Mouse (Mus musculus) MEL (cell line): ENCODE results near the gene Selenon. TPM values are rescaled to one million over a fixed set of nuclear protein-coding genes. Genes with fewer than 3 reads are reported as not detected.

ENCODE experiments used
- DNase-seq: peaks from one replicate; pipeline ENCODE4 v3.0.0; 2011; ENCODE audit warnings: low read depth, low spot score
- H3K27ac ChIP-seq: 2 replicates; pipeline ENCODE4 v1.5.1; 2012; ENCODE audit warnings: low read depth, mild to moderate bottlenecking, control low read depth, low read length, moderate library complexity; ENCODE audit not compliant: control insufficient read depth
- H3K27me3 ChIP-seq, 2 experiments: fragments of 150-350 bp in 1 of 2; sonication (generic) in 1 of 2; 2 replicates each; pipeline ENCODE4 v1.6.1; 2012; ENCODE audit warnings: low read length in 2 of 2, mild to moderate bottlenecking in 2 of 2, improper control_type of control experiment in 1 of 2, moderate library complexity in 1 of 2; ENCODE audit not compliant: insufficient read depth in 2 of 2, control insufficient read depth in 1 of 2
- H3K36me3 ChIP-seq, 2 experiments: 2 replicates each; pipeline ENCODE4 v1.6.1; 2012 to 2014; ENCODE audit warnings: low read length in 2 of 2, improper control_type of control experiment in 1 of 2, inconsistent platforms in 1 of 2, mild to moderate bottlenecking in 1 of 2; ENCODE audit not compliant: insufficient read depth in 2 of 2, control insufficient read depth in 1 of 2
- H3K4me1 ChIP-seq, 2 experiments: fragments of 150-350 bp in 1 of 2; sonication (generic) in 1 of 2; 2 replicates each; pipeline ENCODE4 v1.6.1; 2012; ENCODE audit warnings: low read length in 2 of 2, improper control_type of control experiment in 1 of 2, mild to moderate bottlenecking in 1 of 2; ENCODE audit not compliant: insufficient read depth in 2 of 2, control insufficient read depth in 1 of 2
- H3K4me3 ChIP-seq, 2 experiments: fragments of 150-350 bp in 1 of 2; sonication (generic) in 1 of 2; 2 replicates each; pipeline ENCODE4 v1.5.1; 2012; ENCODE audit warnings: low read depth in 2 of 2, low read length in 2 of 2, mild to moderate bottlenecking in 2 of 2, moderate library complexity in 2 of 2, control low read depth in 1 of 2, improper control_type of control experiment in 1 of 2; ENCODE audit not compliant: control insufficient read depth in 1 of 2, insufficient read depth in 1 of 2
- H3K79me2 ChIP-seq: 2 replicates; pipeline ENCODE4 v1.6.1; 2012; ENCODE audit warnings: mild to moderate bottlenecking, low read length, moderate library complexity; ENCODE audit not compliant: control insufficient read depth, poor library complexity, insufficient read depth
- H3K9ac ChIP-seq: 2 replicates; pipeline ENCODE4 v1.6.1; 2012; ENCODE audit warnings: low read depth, mild to moderate bottlenecking, control low read depth, low read length, moderate library complexity; ENCODE audit not compliant: control insufficient read depth, poor library complexity, severe bottlenecking
- H3K9me3 ChIP-seq: fragments of 150-350 bp; sonication (generic); replicated peaks from 2 replicates; pipeline ENCODE4 v1.6.1; 2012; ENCODE audit warnings: mild to moderate bottlenecking, low read length, improper control_type of control experiment, moderate library complexity; ENCODE audit not compliant: insufficient read depth
- BHLHE40 ChIP-seq: IDR thresholded peaks from 2 replicates; pipeline ENCODE4 v1.6.1; 2012; ENCODE audit warnings: low read depth, mild to moderate bottlenecking, inconsistent platforms, low read length, improper control_type of control experiment, borderline replicate concordance
- CHD1 ChIP-seq: IDR thresholded peaks from 2 replicates; pipeline ENCODE4 v1.6.1; 2012; ENCODE audit warnings: low read depth, mild to moderate bottlenecking, inconsistent platforms, low read length, improper control_type of control experiment
- CHD2 ChIP-seq: IDR thresholded peaks from 2 replicates; pipeline ENCODE4 v1.6.1; 2011; ENCODE audit warnings: low read length, improper control_type of control experiment
- CTCF ChIP-seq, 3 experiments: IDR thresholded peaks in 2 of 3; conservative IDR thresholded peaks in 1 of 3; 2 replicates each; pipeline ENCODE4 v1.5.1; 2011 to 2012; ENCODE audit warnings: low read length in 3 of 3, low read depth in 2 of 3, mild to moderate bottlenecking in 2 of 3, improper control_type of control experiment in 1 of 3, inconsistent platforms in 1 of 3, mixed read lengths in 1 of 3, moderate library complexity in 1 of 3; ENCODE audit not compliant: control insufficient read depth in 1 of 3, insufficient read depth in 1 of 3, poor library complexity in 1 of 3, severe bottlenecking in 1 of 3
- E2F4 ChIP-seq: IDR thresholded peaks from 2 replicates; pipeline ENCODE4 v1.6.1; 2011; ENCODE audit warnings: low read depth, low read length, improper control_type of control experiment, borderline replicate concordance
- ELF1 ChIP-seq: IDR thresholded peaks from 2 replicates; pipeline ENCODE4 v1.6.1; 2014; ENCODE audit warnings: low read depth, mild to moderate bottlenecking, inconsistent platforms, low read length, improper control_type of control experiment, moderate library complexity
- ETS1 ChIP-seq: IDR thresholded peaks from 2 replicates; pipeline ENCODE4 v1.6.1; 2012; ENCODE audit warnings: low read depth, mild to moderate bottlenecking, inconsistent platforms, low read length, improper control_type of control experiment, moderate library complexity
- GABPA ChIP-seq: IDR thresholded peaks from 2 replicates; pipeline ENCODE4 v1.6.1; 2012; ENCODE audit warnings: low read depth, mild to moderate bottlenecking, inconsistent platforms, low read length, improper control_type of control experiment, moderate library complexity
- GATA1 ChIP-seq: IDR thresholded peaks from 2 replicates; pipeline ENCODE4 v1.6.1; 2011; ENCODE audit warnings: low read depth, low read length, improper control_type of control experiment
- HCFC1 ChIP-seq: IDR thresholded peaks from 2 replicates; pipeline ENCODE4 v1.6.1; 2012; ENCODE audit warnings: low read depth, mild to moderate bottlenecking, inconsistent platforms, low read length, improper control_type of control experiment, moderate library complexity
- JUND ChIP-seq: IDR thresholded peaks from 2 replicates; pipeline ENCODE4 v1.6.1; 2011; ENCODE audit warnings: low read depth, mild to moderate bottlenecking, improper control_type of control experiment, low read length
- KAT2A ChIP-seq: conservative IDR thresholded peaks from 2 replicates; pipeline ENCODE4 v1.6.1; 2012; ENCODE audit warnings: low read depth, low read length, improper control_type of control experiment, inconsistent platforms
- MAFK ChIP-seq: IDR thresholded peaks from 2 replicates; pipeline ENCODE4 v1.6.1; 2011; ENCODE audit warnings: low read depth, mild to moderate bottlenecking, low read length, improper control_type of control experiment, borderline replicate concordance
- MAX ChIP-seq: IDR thresholded peaks from 2 replicates; pipeline ENCODE4 v1.6.1; 2011; ENCODE audit warnings: low read length, improper control_type of control experiment
- MAZ ChIP-seq: IDR thresholded peaks from 2 replicates; pipeline ENCODE4 v1.6.1; 2012; ENCODE audit warnings: low read depth, mild to moderate bottlenecking, inconsistent platforms, low read length, improper control_type of control experiment
- MEF2A ChIP-seq: IDR thresholded peaks from 2 replicates; pipeline ENCODE4 v1.6.1; 2014; ENCODE audit warnings: low read depth, mild to moderate bottlenecking, inconsistent platforms, low read length, improper control_type of control experiment; ENCODE audit not compliant: poor library complexity, insufficient replicate concordance, severe bottlenecking; ENCODE audit errors: extremely low read depth
- MXI1 ChIP-seq: IDR thresholded peaks from 2 replicates; pipeline ENCODE4 v1.6.1; 2011; ENCODE audit warnings: mild to moderate bottlenecking, low read depth, low read length, improper control_type of control experiment
- MYB ChIP-seq: IDR thresholded peaks from 2 replicates; pipeline ENCODE4 v1.6.1; 2011; ENCODE audit warnings: mild to moderate bottlenecking, low read depth, low read length, improper control_type of control experiment
- MYC ChIP-seq: IDR thresholded peaks from 2 replicates; pipeline ENCODE4 v1.6.1; 2011; ENCODE audit warnings: low read depth, mild to moderate bottlenecking, low read length, improper control_type of control experiment, moderate library complexity
- NELFE ChIP-seq: IDR thresholded peaks from 2 replicates; pipeline ENCODE4 v1.6.1; 2011; ENCODE audit warnings: low read depth, low read length, improper control_type of control experiment
- NRF1 ChIP-seq: IDR thresholded peaks from 2 replicates; pipeline ENCODE4 v1.6.1; 2014; ENCODE audit warnings: low read depth, mild to moderate bottlenecking, inconsistent platforms, low read length, improper control_type of control experiment, moderate library complexity; ENCODE audit not compliant: poor library complexity, insufficient read depth, severe bottlenecking
- POLR2A ChIP-seq, 2 experiments: IDR thresholded peaks; 2 replicates each; pipeline ENCODE4 v1.6.1; 2011 to 2012; ENCODE audit warnings: low read length in 2 of 2, mild to moderate bottlenecking in 2 of 2, control low read depth in 1 of 2, improper control_type of control experiment in 1 of 2, low read depth in 1 of 2, moderate library complexity in 1 of 2; ENCODE audit not compliant: control insufficient read depth in 1 of 2, insufficient read depth in 1 of 2, poor library complexity in 1 of 2
- POLR2AphosphoS2 ChIP-seq: IDR thresholded peaks from 2 replicates; pipeline ENCODE4 v1.6.1; 2011; ENCODE audit warnings: low read length, improper control_type of control experiment
- POLR2AphosphoS5 ChIP-seq: IDR thresholded peaks from 2 replicates; pipeline ENCODE4 v1.6.1; 2012; ENCODE audit warnings: low read depth, borderline replicate concordance, mild to moderate bottlenecking, inconsistent platforms, low read length, moderate library complexity, mixed read lengths
- RAD21 ChIP-seq: IDR thresholded peaks from 2 replicates; pipeline ENCODE4 v1.6.1; 2011; ENCODE audit warnings: mild to moderate bottlenecking, low read depth, low read length, improper control_type of control experiment
- RCOR1 ChIP-seq: IDR thresholded peaks from 2 replicates; pipeline ENCODE4 v1.6.1; 2012; ENCODE audit warnings: low read depth, mild to moderate bottlenecking, inconsistent platforms, low read length, improper control_type of control experiment
- SIN3A ChIP-seq: IDR thresholded peaks from 2 replicates; pipeline ENCODE4 v1.6.1; 2012; ENCODE audit warnings: low read length, improper control_type of control experiment, inconsistent platforms
- SMC3 ChIP-seq: IDR thresholded peaks from 2 replicates; pipeline ENCODE4 v1.6.1; 2011; ENCODE audit warnings: low read depth, low read length, improper control_type of control experiment
- TAL1 ChIP-seq: IDR thresholded peaks from 2 replicates; pipeline ENCODE4 v1.6.1; 2012; ENCODE audit warnings: mild to moderate bottlenecking, inconsistent platforms, low read length, moderate library complexity, mixed read lengths
- TBP ChIP-seq: IDR thresholded peaks from 2 replicates; pipeline ENCODE4 v1.8.0; 2011; ENCODE audit warnings: low read depth, low read length, improper control_type of control experiment
- TCF12 ChIP-seq: IDR thresholded peaks from 2 replicates; pipeline ENCODE4 v1.6.1; 2014; ENCODE audit warnings: low read depth, mild to moderate bottlenecking, inconsistent platforms, low read length, improper control_type of control experiment, moderate library complexity
- UBTF ChIP-seq: IDR thresholded peaks from 2 replicates; pipeline ENCODE4 v1.6.1; 2012; ENCODE audit warnings: low read depth, mild to moderate bottlenecking, inconsistent platforms, low read length, improper control_type of control experiment, moderate library complexity, borderline replicate concordance; ENCODE audit not compliant: insufficient read depth
- USF1 ChIP-seq: IDR thresholded peaks from 2 replicates; pipeline ENCODE4 v1.6.1; 2014; ENCODE audit warnings: low read depth, mild to moderate bottlenecking, inconsistent platforms, low read length, improper control_type of control experiment, moderate library complexity
- USF2 ChIP-seq, 2 experiments: IDR thresholded peaks; 2 replicates each; pipeline ENCODE4 v1.6.1; 2011 to 2012; ENCODE audit warnings: improper control_type of control experiment in 2 of 2, low read length in 2 of 2, borderline replicate concordance in 1 of 2, inconsistent platforms in 1 of 2, low read depth in 1 of 2, mild to moderate bottlenecking in 1 of 2; ENCODE audit not compliant: insufficient read depth in 1 of 2
- ZKSCAN1 ChIP-seq: IDR thresholded peaks from 2 replicates; pipeline ENCODE4 v1.6.1; 2012; ENCODE audit warnings: low read depth, mild to moderate bottlenecking, inconsistent platforms, low read length, improper control_type of control experiment, moderate library complexity
- ZNF384 ChIP-seq: IDR thresholded peaks from 2 replicates; pipeline ENCODE4 v1.6.1; 2012; ENCODE audit warnings: low read depth, mild to moderate bottlenecking, inconsistent platforms, low read length, improper control_type of control experiment
- polyA plus RNA-seq, 2 experiments: library from polyadenylated mRNA; stranded (reverse) in 1 of 2; unstranded in 1 of 2; fragments of >175 nt in 1 of 2; fragments of >200 nt in 1 of 2; gene quantifications; 2 replicates each; pipeline versions ENCODE4 v1.2.1 to v1.2.4; 2012; ENCODE audit warnings: low replicate concordance in 2 of 2, low read depth in 1 of 2; ENCODE audit not compliant: insufficient read length in 2 of 2, insufficient read depth in 1 of 2, missing spikeins in 1 of 2
- total RNA-seq: library from RNA; depleted of rRNA; stranded (reverse); fragments of 300-350 nt; gene quantifications from 2 replicates; pipeline ENCODE4 v1.2.3, GENCODE M21; 2012

Gene Selenon
- total and polyA plus RNA-seq, 3 experiments = 2.9 to 16.3 TPM; not detected in 1

DNA sequence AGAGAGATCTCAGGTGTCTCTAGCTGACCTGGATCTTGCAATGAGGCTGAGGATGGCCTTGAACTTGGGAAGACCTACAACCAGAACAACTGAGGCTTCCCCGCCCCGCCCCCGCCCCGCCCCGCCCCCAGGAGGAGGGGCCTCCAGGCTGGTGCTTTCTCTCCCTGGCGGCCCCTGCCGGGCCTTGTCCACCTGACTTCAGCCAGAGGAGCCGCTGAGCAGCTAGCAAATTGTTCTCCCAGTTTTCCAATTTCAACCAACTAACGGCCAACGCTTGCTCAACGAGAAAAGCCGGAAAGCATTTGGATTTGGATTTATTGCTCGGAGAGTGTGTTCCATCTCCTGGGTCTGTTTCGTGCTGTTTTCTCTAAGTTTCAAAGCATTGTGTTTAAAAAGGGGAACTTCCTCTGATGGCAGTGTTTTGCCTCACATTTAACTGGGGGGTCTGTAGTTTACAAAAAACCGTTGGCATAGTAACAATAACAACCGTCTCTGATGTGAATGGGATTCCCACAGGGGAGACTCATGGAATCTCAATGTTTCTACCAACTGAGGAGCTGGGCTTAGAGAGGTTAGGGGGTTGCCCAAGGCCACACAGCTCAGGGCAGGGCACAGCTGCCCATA is 5.8 kb upstream of the Selenon start:
- Histone ChIP-seq H3K27ac (peak overlapping the region; percentile 64), H3K4me3 (peak overlapping the region; percentile 46 to 87), H3K27me3 (no peaks in the 10 kb centered on the region), H3K9ac (peak overlapping the region; percentile 68), H3K79me2 (no peaks in the 10 kb centered on the region), H3K9me3 (no peaks in the 10 kb centered on the region), H3K4me1 (peaks cover 2 to 7% of the 10 kb centered on the region in 2 experiments), H3K36me3 (peaks cover 0 to 4% of the 10 kb centered on the region in 2 experiments; a peak in 1 of 4 replicates)
- DNase-seq = peak; percentile 75
- TF ChIP-seq MXI1 (peak; percentile 37; the same call in 1 of the 2 replicates), TCF12 (0 out of 2 replicates have a peak, but pooled peaks have one; percentile 16), POLR2AphosphoS2 (no peak), E2F4 (no peak), MEF2A (no peak), TBP (no peak), GABPA (no peak), ZKSCAN1 (no peak), NRF1 (no peak), USF2 (IDR thresholded peaks at IDR 0.05; ENCODE audit: borderline replicate concordance in 1 of 2, insufficient read depth in 1 of 2, low read depth in 1 of 2, low read length in 2 of 2) (no peak), BHLHE40 (no peak), MAFK (no peak), KAT2A (no peak), POLR2A (IDR thresholded peaks at IDR 0.05; ENCODE audit: control insufficient read depth in 1 of 2, insufficient read depth in 1 of 2, low read depth in 1 of 2, low read length in 2 of 2, poor library complexity in 1 of 2) (no peak), GATA1 (no peak), NELFE (no peak; the same call in 1 of the 2 replicates), ETS1 (no peak), USF1 (peak; percentile 47; the same call in 1 of the 2 replicates), POLR2AphosphoS5 (no peak), MAZ (0 out of 2 replicates have a peak, but pooled peaks have one; percentile 41), SIN3A (peak; percentile 61; the same call in 1 of the 2 replicates), ZNF384 (peak; percentile 28; the same call in 1 of the 2 replicates), RAD21 (no peak), MYB (0 out of 2 replicates have a peak, but pooled peaks have one; percentile 32), RCOR1 (no peak), SMC3 (no peak), TAL1 (no peak), CTCF (IDR thresholded peaks at IDR 0.05 in 2 of 3, conservative IDR thresholded peaks at IDR 0.05 in 1 of 3; ENCODE audit: control insufficient read depth in 1 of 3, insufficient read depth in 1 of 3, low read depth in 2 of 3, low read length in 3 of 3, poor library complexity in 1 of 3, severe bottlenecking in 1 of 3) (peak in 1 of 3 experiments; percentile 22; a peak in 3 of 6 replicates), CHD2 (no peak), CHD1 (no peak), MAX (0 out of 2 replicates have a peak, but pooled peaks have one; percentile 38), HCFC1 (0 out of 2 replicates have a peak, but pooled peaks have one; percentile 25), UBTF (no peak), MYC (0 out of 2 replicates have a peak, but pooled peaks have one; percentile 41), JUND (no peak), ELF1 (no peak)
